Mouse (Mus musculus) forebrain, embryonic 13.5 days (tissue): ENCODE results near the gene Ddit4. TPM values are rescaled to one million over a fixed set of nuclear protein-coding genes. Genes with fewer than 3 reads are reported as not detected.

Experiments
- ATAC-seq: fragments of 200-750 bp; cut with Nextera tagmentation; 2 replicates; pipeline ENCODE4 v1.8.0; 2017
- H3K27ac ChIP-seq: fragments of 300-500 bp; sonication (generic); 2 replicates; pipeline ENCODE4 v1.5.1; 2015; ENCODE audit warnings: inconsistent platforms, mild to moderate bottlenecking, moderate library complexity
- H3K27me3 ChIP-seq: fragments of 300-500 bp; sonication (generic); 2 replicates; pipeline ENCODE4 v1.6.1; 2015; ENCODE audit warnings: mild to moderate bottlenecking, inconsistent platforms
- H3K36me3 ChIP-seq: fragments of 300-500 bp; sonication (generic); 2 replicates; pipeline ENCODE4 v1.6.1; 2015; ENCODE audit warnings: mild to moderate bottlenecking, inconsistent platforms; ENCODE audit not compliant: poor library complexity, severe bottlenecking
- H3K4me1 ChIP-seq: fragments of 300-500 bp; sonication (generic); 2 replicates; pipeline ENCODE4 v1.6.1; 2015; ENCODE audit warnings: inconsistent platforms
- H3K4me2 ChIP-seq: fragments of 300-500 bp; sonication (generic); 2 replicates; pipeline ENCODE4 v1.6.1; 2015; ENCODE audit warnings: inconsistent platforms, mild to moderate bottlenecking, moderate library complexity
- H3K4me3 ChIP-seq: fragments of 300-500 bp; sonication (generic); 2 replicates; pipeline ENCODE4 v1.5.1; 2015; ENCODE audit warnings: mild to moderate bottlenecking, inconsistent platforms
- H3K9ac ChIP-seq: fragments of 300-500 bp; sonication (generic); 2 replicates; pipeline ENCODE4 v1.6.1; 2015; ENCODE audit warnings: mild to moderate bottlenecking, inconsistent platforms
- H3K9me3 ChIP-seq: fragments of 300-500 bp; sonication (generic); replicated peaks from 2 replicates; pipeline ENCODE4 v1.6.1; 2016; ENCODE audit warnings: inconsistent platforms
- WGBS: fragments of 180-500 bp; shearing (Covaris S2); methylation state at CpG from one replicate; pipeline ENCODE4 v1.1.7; 2015; 5-methylcytosine and 5-hydroxymethylcytosine counted together
- polyA plus RNA-seq: library from polyadenylated mRNA; unstranded; fragments of >200 nt; fragmentation: Nextera tagmentation; extraction: Ambion mirVana; gene quantifications from 2 replicates; pipeline ENCODE4 v1.2.1, GENCODE M21; 2015

Ddit4 gene
- polyA plus RNA-seq, 1 experiment from 2014 or later: 71.3 TPM

DNA sequence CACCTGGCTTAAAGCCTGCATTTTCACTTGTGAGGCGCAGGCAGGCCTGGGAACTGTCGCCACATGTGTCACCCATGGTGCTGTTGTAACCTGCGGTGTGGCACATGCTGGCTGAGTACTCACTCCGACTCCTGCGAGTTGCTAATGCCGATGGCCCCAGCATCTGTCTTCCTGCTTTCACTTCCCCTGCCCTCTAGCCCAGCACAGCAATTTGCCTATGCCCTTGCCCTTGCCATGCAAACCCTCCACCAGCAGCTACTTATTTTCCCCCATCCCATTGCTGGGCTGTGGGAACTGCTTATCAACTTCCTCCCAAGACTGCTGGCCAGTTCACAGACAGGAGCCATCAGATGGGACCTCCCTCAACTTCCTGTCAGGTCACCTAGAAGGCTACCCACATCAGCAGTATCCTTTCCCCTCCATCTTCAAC, 29.2 kb upstream of the Ddit4 start:
- 91% methylated on average over 6 of the region's 6 CpGs for WGBS
- no peak overlapping the region for H3K4me3 ChIP-seq
- ATAC-seq: no peak

DNA sequence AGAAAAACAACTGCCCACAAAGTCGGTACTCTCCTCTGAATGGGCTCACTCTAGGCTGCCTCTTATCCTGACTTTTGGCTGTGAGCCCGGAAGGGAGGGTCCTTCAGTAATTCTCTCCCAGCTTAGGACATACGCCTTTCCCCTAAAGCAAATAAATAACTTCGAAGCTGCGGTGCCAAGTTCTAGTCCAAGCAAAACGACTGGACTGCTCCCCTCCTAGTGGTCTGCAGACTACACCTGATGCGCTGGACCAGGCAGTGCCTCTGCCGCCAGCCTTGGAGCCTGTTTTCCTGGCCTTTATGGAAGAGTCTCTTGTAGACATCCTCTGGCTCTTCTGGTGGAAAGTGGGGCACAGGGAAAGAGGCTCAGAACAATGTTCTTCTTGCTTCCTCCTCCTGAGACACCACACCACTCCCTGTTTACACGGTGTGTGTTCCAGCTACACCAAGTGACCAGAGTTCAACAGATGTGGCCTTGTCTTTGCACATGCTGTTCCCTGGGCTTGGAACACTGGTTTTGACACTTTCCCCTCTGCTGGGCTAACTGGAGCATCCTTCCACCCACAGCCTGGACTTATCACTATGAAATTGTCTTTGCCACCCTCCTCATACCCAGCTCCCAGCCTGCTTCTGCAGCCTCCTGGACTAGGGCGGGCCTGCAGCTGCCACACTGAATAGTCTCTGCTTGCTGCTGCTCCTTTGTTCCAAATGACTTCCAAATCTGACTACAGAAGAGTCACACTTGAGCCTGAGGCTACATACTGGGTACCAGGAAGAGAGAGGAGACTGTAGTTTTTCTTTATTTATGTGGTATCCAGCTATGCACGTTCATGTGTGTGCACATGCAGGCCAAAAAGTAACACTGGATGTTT, 27.5 kb upstream of the Ddit4 start:
- Histone ChIP-seq H3K27ac (peak overlapping the region; percentile 66), H3K27me3 (no peaks in the 10 kb centered on the region), H3K9ac (no peak overlapping the region), H3K4me2 (no peak overlapping the region), H3K4me3 (no peak overlapping the region), H3K4me1 (peaks cover 29% of the 10 kb centered on the region), H3K36me3 (peaks cover 7% of the 10 kb centered on the region), H3K9me3 (no peaks in the 10 kb centered on the region)
- WGBS: 37% methylated on average over 11 of the region's 11 CpGs
- ATAC-seq: peak; percentile 66; the same call in 1 of the 2 replicates

More for the DNA sequence above, 29.2 kb upstream of the Ddit4 start:
- peaks cover 19% of the 10 kb centered on the region for H3K4me1 ChIP-seq
- no peak overlapping the region for H3K27ac ChIP-seq
- no peak overlapping the region for H3K9ac ChIP-seq
- no peaks in the 10 kb centered on the region for H3K27me3 ChIP-seq
- H3K36me3 ChIP-seq: peaks cover 21% of the 10 kb centered on the region
- H3K9me3 ChIP-seq: no peaks in the 10 kb centered on the region
- no peak overlapping the region for H3K4me2 ChIP-seq

DNA sequence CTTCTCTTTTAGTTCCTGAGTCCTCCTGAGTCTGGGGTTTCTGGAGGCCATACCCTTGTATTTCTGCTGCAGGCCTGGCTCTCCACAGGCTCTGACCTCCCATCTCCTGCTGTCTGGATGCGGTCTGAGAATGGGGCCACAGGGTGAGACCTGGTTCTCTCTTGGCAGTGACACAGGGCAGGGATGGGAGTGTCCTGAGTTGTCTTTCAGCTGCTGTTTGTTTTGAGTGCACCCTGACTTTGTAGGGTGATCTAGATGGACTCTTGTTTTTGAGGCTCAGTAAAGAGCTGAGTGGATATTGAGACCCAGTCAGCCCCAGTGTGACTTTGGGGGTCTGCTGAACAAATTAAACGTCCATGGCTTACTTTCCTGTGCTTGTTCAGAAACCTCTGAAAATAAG, 26.8 kb upstream of the Ddit4 start:
- WGBS: 52% methylated on average over 2 of the region's 2 CpGs
- Histone ChIP-seq H3K4me1 (peaks cover 31% of the 10 kb centered on the region), H3K27ac (0 out of 2 replicates have a peak overlapping the region, but pooled peaks have one; percentile 3), H3K4me2 (no peak overlapping the region), H3K4me3 (no peak overlapping the region), H3K9me3 (no peaks in the 10 kb centered on the region), H3K27me3 (no peaks in the 10 kb centered on the region), H3K36me3 (peaks cover 5% of the 10 kb centered on the region), H3K9ac (no peak overlapping the region)
- ATAC-seq: no peak

GRCm38 (mm10) chr10:59977715-59978343, 26.2 kb upstream of the Ddit4 start:
- H3K27me3 ChIP-seq: no peaks in the 10 kb centered on the region
- no peak overlapping the region for H3K4me3 ChIP-seq
- H3K27ac ChIP-seq: peak overlapping the region; percentile 3; the same call in 1 of the 2 replicates
- peaks cover 31% of the 10 kb centered on the region for H3K4me1 ChIP-seq
- 89% methylated on average over 5 of the region's 5 CpGs for WGBS
- peaks cover 5% of the 10 kb centered on the region for H3K36me3 ChIP-seq
- H3K9me3 ChIP-seq: no peaks in the 10 kb centered on the region
- H3K9ac ChIP-seq: no peak overlapping the region
- no peak for ATAC-seq
- no peak overlapping the region for H3K4me2 ChIP-seq

DNA sequence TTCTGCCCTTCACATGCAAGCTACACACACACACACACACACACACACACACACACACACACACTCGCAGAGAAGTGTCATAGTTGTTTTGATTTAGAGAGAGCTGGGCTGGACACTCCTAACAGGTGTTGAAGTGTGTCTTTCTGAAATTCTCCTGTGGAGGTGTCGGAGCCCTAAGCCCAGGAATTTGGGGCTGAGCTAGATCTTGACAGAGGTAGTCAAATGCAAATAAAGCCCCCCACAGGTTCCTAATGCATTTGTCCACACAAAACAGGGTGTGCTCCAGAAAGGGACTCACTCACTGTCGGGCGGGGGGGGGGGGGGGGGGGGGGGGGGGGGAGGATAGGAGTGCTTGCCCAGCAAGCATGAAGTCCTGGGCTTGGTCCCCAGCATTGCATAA, 25.5 kb upstream of the Ddit4 start:
- Histone ChIP-seq H3K9ac (no peak overlapping the region), H3K9me3 (no peaks in the 10 kb centered on the region), H3K36me3 (peaks cover 5% of the 10 kb centered on the region), H3K4me2 (no peak overlapping the region), H3K27ac (no peak overlapping the region), H3K4me3 (no peak overlapping the region), H3K27me3 (no peaks in the 10 kb centered on the region), H3K4me1 (peaks cover 31% of the 10 kb centered on the region)
- ATAC-seq: no peak
- 65% methylated on average over 2 of the region's 4 CpGs for WGBS

GRCm38 (mm10) chr10:59974786-59975185, 23.2 kb upstream of the Ddit4 start:
- 75% methylated on average over 3 of the region's 3 CpGs for WGBS
- H3K4me1 ChIP-seq: peaks cover 42% of the 10 kb centered on the region

GRCm38 (mm10) chr10:59974191-59974664, 22.6 kb upstream of the Ddit4 start:
- no peaks in the 10 kb centered on the region for H3K9me3 ChIP-seq
- ATAC-seq: no peak
- no peak overlapping the region for H3K4me2 ChIP-seq
- 0 out of 2 replicates have a peak overlapping the region, but pooled peaks have one; percentile 26 for H3K9ac ChIP-seq
- H3K4me3 ChIP-seq: no peak overlapping the region
- H3K27ac ChIP-seq: peak overlapping the region; percentile 27; the same call in 1 of the 2 replicates
- H3K27me3 ChIP-seq: no peaks in the 10 kb centered on the region
- WGBS: 15% methylated on average over 6 of the region's 6 CpGs
- H3K4me1 ChIP-seq: peaks cover 40% of the 10 kb centered on the region
- no peaks in the 10 kb centered on the region for H3K36me3 ChIP-seq

More at GRCm38 (mm10) chr10:59974786-59975185, 23.2 kb upstream of the Ddit4 start:
- no peaks in the 10 kb centered on the region for H3K27me3 ChIP-seq
- H3K4me3 ChIP-seq: no peak overlapping the region
- ATAC-seq: no peak
- H3K4me2 ChIP-seq: no peak overlapping the region
- no peaks in the 10 kb centered on the region for H3K36me3 ChIP-seq
- no peak overlapping the region for H3K9ac ChIP-seq
- peak overlapping the region; percentile 27 for H3K27ac ChIP-seq
- H3K9me3 ChIP-seq: no peaks in the 10 kb centered on the region

GRCm38 (mm10) chr10:59973400-59973799, 21.8 kb upstream of the Ddit4 start:
- Histone ChIP-seq H3K4me2 (no peak overlapping the region), H3K36me3 (no peaks in the 10 kb centered on the region), H3K27me3 (no peaks in the 10 kb centered on the region), H3K9me3 (no peaks in the 10 kb centered on the region), H3K27ac (no peak overlapping the region), H3K4me3 (no peak overlapping the region), H3K4me1 (peaks cover 32% of the 10 kb centered on the region), H3K9ac (no peak overlapping the region)
- ATAC-seq: no peak
- WGBS: 90% methylated on average over 4 of the region's 4 CpGs

GRCm38 (mm10) chr10:59972999-59973398, 21.4 kb upstream of the Ddit4 start:
- no peak for ATAC-seq

GRCm38 (mm10) chr10:59972534-59972933, 20.9 kb upstream of the Ddit4 start:
- Histone ChIP-seq H3K27ac (no peak overlapping the region), H3K4me3 (no peak overlapping the region), H3K9me3 (no peaks in the 10 kb centered on the region), H3K36me3 (no peaks in the 10 kb centered on the region), H3K27me3 (no peaks in the 10 kb centered on the region), H3K4me2 (no peak overlapping the region), H3K9ac (no peak overlapping the region), H3K4me1 (peaks cover 27% of the 10 kb centered on the region)
- WGBS: 64% methylated on average over 2 of the region's 2 CpGs
- ATAC-seq: no peak

More at GRCm38 (mm10) chr10:59972999-59973398, 21.4 kb upstream of the Ddit4 start:
- Histone ChIP-seq H3K27ac (no peak overlapping the region), H3K4me2 (no peak overlapping the region), H3K9ac (no peak overlapping the region), H3K9me3 (no peaks in the 10 kb centered on the region), H3K27me3 (no peaks in the 10 kb centered on the region), H3K4me1 (peaks cover 28% of the 10 kb centered on the region), H3K4me3 (no peak overlapping the region), H3K36me3 (no peaks in the 10 kb centered on the region)
- WGBS: 85% methylated on average over 6 of the region's 6 CpGs

DNA sequence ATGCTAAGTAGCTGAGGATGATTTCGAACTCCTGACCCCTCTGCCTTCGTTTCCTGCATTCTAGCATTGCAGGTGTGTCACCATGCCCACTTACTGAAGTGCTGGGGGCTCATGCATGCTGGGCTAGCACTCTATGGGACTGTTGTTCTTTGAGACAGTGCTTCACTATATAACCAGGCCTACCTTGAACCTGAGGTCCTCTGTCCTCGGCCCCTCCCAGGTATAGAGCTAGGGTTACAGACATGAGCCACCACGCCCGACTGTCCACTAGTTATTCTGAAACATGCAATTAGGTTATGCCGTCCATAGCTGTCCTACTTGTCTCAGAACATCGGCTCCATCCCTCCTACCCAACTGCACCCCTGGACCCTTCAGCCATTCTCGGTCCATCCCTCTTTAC, 20.2 kb upstream of the Ddit4 start:
- whole genome bisulfite sequencing: 88% methylated on average over 8 of the region's 8 CpGs
- H3K4me3 ChIP-seq: no peak overlapping the region
- peaks cover 27% of the 10 kb centered on the region for H3K4me1 ChIP-seq
- no peak for ATAC-seq
- H3K27me3 ChIP-seq: no peaks in the 10 kb centered on the region
- no peaks in the 10 kb centered on the region for H3K9me3 ChIP-seq
- H3K9ac ChIP-seq: no peak overlapping the region
- no peaks in the 10 kb centered on the region for H3K36me3 ChIP-seq
- no peak overlapping the region for H3K4me2 ChIP-seq
- H3K27ac ChIP-seq: no peak overlapping the region

- Histone ChIP-seq H3K4me1 (peaks cover 33% of the 10 kb centered on the region), H3K27ac (peak overlapping the region; percentile 79), H3K4me3 (peak overlapping the region; percentile 51), H3K9ac (peak overlapping the region; percentile 81), H3K27me3 (no peaks in the 10 kb centered on the region), H3K36me3 (no peaks in the 10 kb centered on the region), H3K4me2 (peak overlapping the region; percentile 67), H3K9me3 (no peaks in the 10 kb centered on the region)
- WGBS: 27% methylated on average over 6 of the region's 6 CpGs
- ATAC-seq: no peak
These were observed 18.9 kb upstream of the Ddit4 start for GRCm38 (mm10) chr10:59970450-59971062.
